Mouse (Mus musculus): ENCODE measurements around the gene Hbs1l. TPM values are rescaled to one million over a fixed set of nuclear protein-coding genes. Genes with fewer than 3 reads are reported as not detected.

Hbs1l gene
- total and polyA plus RNA-seq, 2 experiments from 2014 or later, result 46.5 to 51.0 TPM

GRCm38 (mm10) chr10:21294217-21294616 lies 1.6 kb upstream of the Hbs1l start:
- Histone ChIP-seq H3K27ac (ENCODE audit: low read depth) (no peak overlapping the region), H3K27me3 (ENCODE audit: control insufficient read depth, insufficient read depth, low read length) (no peaks in the 10 kb centered on the region), H3K4me3 (ENCODE audit: low read depth, low read length) (no peak overlapping the region), H3K9me3 (replicated peaks; ENCODE audit: control insufficient read depth, low read length) (no peaks in the 10 kb centered on the region), H3K4me2 (ENCODE audit: low read depth, low read length) (no peak overlapping the region), H3K4me1 (ENCODE audit: control insufficient read depth, insufficient read depth) (peaks cover 8% of the 10 kb centered on the region), H3K9ac (replicated peaks; ENCODE audit: low read depth, low read length) (no peak overlapping the region), H3K36me3 (replicated peaks; ENCODE audit: control insufficient read depth, insufficient read depth, low read length) (0 out of 2 replicates have a peak, but pooled peaks cover under 1% of the 10 kb centered on the region)
- ATAC-seq (ENCODE audit: insufficient read depth, low read depth), result no peak
- TF ChIP-seq CTCF (IDR thresholded peaks at IDR 0.05; ENCODE audit: low read depth) (no peak), EP300 (IDR thresholded peaks at IDR 0.05; ENCODE audit: low read depth) (no peak)
- WGBS, result 90% methylated on average over 2 of the region's 2 CpGs
- no peak for DNase-seq (ENCODE audit: low spot score)

GRCm38 (mm10) chr10:21295397-21295758 lies 401 bp upstream of the Hbs1l start:
- no peak overlapping the region for H3K9ac ChIP-seq (replicated peaks; ENCODE audit: low read depth, low read length)
- 50% methylated on average over 4 of the region's 4 CpGs for WGBS
- no peak for TF ChIP-seq CTCF (IDR thresholded peaks at IDR 0.05; ENCODE audit: low read depth)
- no peak for TF ChIP-seq EP300 (IDR thresholded peaks at IDR 0.05; ENCODE audit: low read depth)
- H3K4me3 ChIP-seq (ENCODE audit: low read depth, low read length), result peak overlapping the region; percentile 77
- no peak for ATAC-seq (ENCODE audit: insufficient read depth, low read depth)
- no peak for DNase-seq (ENCODE audit: low spot score)
- peaks cover 8% of the 10 kb centered on the region for H3K4me1 ChIP-seq (ENCODE audit: control insufficient read depth, insufficient read depth)
- no peak overlapping the region for H3K27ac ChIP-seq (ENCODE audit: low read depth)
- H3K27me3 ChIP-seq (ENCODE audit: control insufficient read depth, insufficient read depth, low read length), result no peaks in the 10 kb centered on the region
- peak overlapping the region; percentile 79 for H3K4me2 ChIP-seq (ENCODE audit: low read depth, low read length)
- no peaks in the 10 kb centered on the region for H3K9me3 ChIP-seq (replicated peaks; ENCODE audit: control insufficient read depth, low read length)
- H3K36me3 ChIP-seq (replicated peaks; ENCODE audit: control insufficient read depth, insufficient read depth, low read length), result peaks cover 11% of the 10 kb centered on the region

GRCm38 (mm10) chr10:21298972-21299371 lies 3.2 kb downstream of the Hbs1l start:
- no peak for ATAC-seq (ENCODE audit: insufficient read depth, low read depth)
- TF ChIP-seq EP300 (IDR thresholded peaks at IDR 0.05; ENCODE audit: low read depth) (no peak), CTCF (IDR thresholded peaks at IDR 0.05; ENCODE audit: low read depth) (no peak)
- no peak overlapping the region for H3K27ac ChIP-seq (ENCODE audit: low read depth)
- H3K9ac ChIP-seq (replicated peaks; ENCODE audit: low read depth, low read length), result no peak overlapping the region
- H3K4me3 ChIP-seq (ENCODE audit: low read depth, low read length), result no peak overlapping the region
- H3K4me2 ChIP-seq (ENCODE audit: low read depth, low read length), result no peak overlapping the region
- no peaks in the 10 kb centered on the region for H3K9me3 ChIP-seq (replicated peaks; ENCODE audit: control insufficient read depth, low read length)
- H3K4me1 ChIP-seq (ENCODE audit: control insufficient read depth, insufficient read depth), result peaks cover 8% of the 10 kb centered on the region
- no peak for DNase-seq (ENCODE audit: low spot score)
- H3K27me3 ChIP-seq (ENCODE audit: control insufficient read depth, insufficient read depth, low read length), result no peaks in the 10 kb centered on the region
- 82% methylated on average over 2 of the region's 2 CpGs for WGBS
- peaks cover 33% of the 10 kb centered on the region for H3K36me3 ChIP-seq (replicated peaks; ENCODE audit: control insufficient read depth, insufficient read depth, low read length)

GRCm38 (mm10) chr10:21301822-21302221 lies 6.0 kb downstream of the Hbs1l start:
- WGBS, result 81% methylated on average over 7 of the region's 7 CpGs
- DNase-seq (ENCODE audit: low spot score) (no peak), ATAC-seq (ENCODE audit: insufficient read depth, low read depth) (no peak)
- Histone ChIP-seq H3K9ac (replicated peaks; ENCODE audit: low read depth, low read length) (no peak overlapping the region), H3K4me1 (ENCODE audit: control insufficient read depth, insufficient read depth) (peaks cover 4% of the 10 kb centered on the region), H3K36me3 (replicated peaks; ENCODE audit: control insufficient read depth, insufficient read depth, low read length) (peaks cover 54% of the 10 kb centered on the region), H3K9me3 (replicated peaks; ENCODE audit: control insufficient read depth, low read length) (no peaks in the 10 kb centered on the region), H3K4me2 (ENCODE audit: low read depth, low read length) (no peak overlapping the region), H3K4me3 (ENCODE audit: low read depth, low read length) (no peak overlapping the region), H3K27me3 (ENCODE audit: control insufficient read depth, insufficient read depth, low read length) (no peaks in the 10 kb centered on the region), H3K27ac (ENCODE audit: low read depth) (no peak overlapping the region)
- TF ChIP-seq EP300 (IDR thresholded peaks at IDR 0.05; ENCODE audit: low read depth) (no peak), CTCF (IDR thresholded peaks at IDR 0.05; ENCODE audit: low read depth) (no peak)

- Histone ChIP-seq H3K36me3 (replicated peaks; ENCODE audit: control insufficient read depth, insufficient read depth, low read length) (peaks cover 54% of the 10 kb centered on the region), H3K9me3 (replicated peaks; ENCODE audit: control insufficient read depth, low read length) (no peaks in the 10 kb centered on the region), H3K27me3 (ENCODE audit: control insufficient read depth, insufficient read depth, low read length) (no peaks in the 10 kb centered on the region), H3K9ac (replicated peaks; ENCODE audit: low read depth, low read length) (no peak overlapping the region), H3K4me2 (ENCODE audit: low read depth, low read length) (no peak overlapping the region), H3K27ac (ENCODE audit: low read depth) (no peak overlapping the region), H3K4me1 (ENCODE audit: control insufficient read depth, insufficient read depth) (no peaks in the 10 kb centered on the region), H3K4me3 (ENCODE audit: low read depth, low read length) (no peak overlapping the region)
- ATAC-seq (ENCODE audit: insufficient read depth, low read depth), result no peak
- TF ChIP-seq EP300 (IDR thresholded peaks at IDR 0.05; ENCODE audit: low read depth) (no peak), CTCF (IDR thresholded peaks at IDR 0.05; ENCODE audit: low read depth) (no peak)
- DNase-seq (ENCODE audit: low spot score), result peak; percentile 20
- 62% methylated on average over 11 of the region's 11 CpGs for WGBS
Observed at GRCm38 (mm10) chr10:21304672-21305632, 9.2 kb downstream of the Hbs1l start.
